In genomic region chr11:110967762-110968135, GRCm38 (mm10) we compare ENCODE assay signal across 17 mouse cellular contexts. TPM values are rescaled to one million over a fixed set of nuclear protein-coding genes. Genes with fewer than 3 reads are reported as not detected.
DNase-seq lines count a peak whose midpoint lies in the region; ATAC-seq and TF ChIP-seq lines count a peak whose summit lies in the region.
"Had no signal": no experiment of that assay in that cellular context is flagged by ENCODE, and none has a peak within 500 bp of the region (broad histone marks: within the 10 kb centered on the region; RNA-seq: fewer than 3 reads in every experiment).

Kcnj16 (plus strand) TSS chr11:110968033.

- H3K4me1 ChIP-seq in intestine, embryonic 15.5 days (replicated peaks) = no peaks in the 10 kb centered on the region
- peaks cover 9% of the 10 kb centered on the region; the same call in 1 of the 2 replicates for H3K4me1 ChIP-seq in kidney, postnatal 0 days (replicated peaks; ENCODE audit: insufficient read depth, low read length)
- H3K4me1 ChIP-seq: forebrain, embryonic 10.5 days; hindbrain, embryonic 15.5 days had no signal

- H3K27me3 ChIP-seq in intestine, embryonic 15.5 days (replicated peaks) = no peaks in the 10 kb centered on the region
- no peaks in the 10 kb centered on the region for H3K27me3 ChIP-seq in kidney, postnatal 0 days (ENCODE audit: insufficient read depth, low read length)
- H3K27me3 ChIP-seq: hindbrain, embryonic 15.5 days had no signal

- WGBS in intestine, embryonic 15.5 days = 56% methylated on average over 4 of the region's 4 CpGs
- WGBS in kidney, postnatal 0 days = 34% methylated on average over 4 of the region's 4 CpGs

- peak; percentile 90 for ATAC-seq in intestine, embryonic 15.5 days
- peak; percentile 94 for ATAC-seq in kidney, postnatal 0 days (replicated peaks; ENCODE audit: low FRiP score, low read depth)

- no peaks in the 10 kb centered on the region for H3K9me3 ChIP-seq in intestine, embryonic 15.5 days
- H3K9me3 ChIP-seq in kidney, postnatal 0 days (replicated peaks; ENCODE audit: low read length) = no peaks in the 10 kb centered on the region
- H3K9me3 ChIP-seq: forebrain, embryonic 10.5 days; hindbrain, embryonic 15.5 days had no signal

- intact Hi-C loops in left cerebral cortex, postnatal 14 days (cut with DNase I) = no loop called here

- H3K4me3 ChIP-seq in intestine, embryonic 15.5 days (replicated peaks) = no peak within 1 kb of the TSS
- peak within 1 kb of the TSS; percentile 24; the same call in 1 of the 2 replicates for H3K4me3 ChIP-seq in kidney, postnatal 0 days (replicated peaks; ENCODE audit: low read depth, low read length)
- H3K4me3 ChIP-seq: forebrain, embryonic 10.5 days; hindbrain, embryonic 15.5 days had no signal

- H3K27ac ChIP-seq in intestine, embryonic 15.5 days = no peak within 1 kb of the TSS
- H3K27ac ChIP-seq in kidney, postnatal 0 days = peak within 1 kb of the TSS; percentile 84
- H3K27ac ChIP-seq: forebrain, embryonic 10.5 days; hindbrain, embryonic 15.5 days had no signal

- no peak for DNase-seq in frontal cortex, adult 2 months (ENCODE audit: extremely low spot score in 1 of 2, low spot score in 1 of 2)
- no peak for DNase-seq in frontal cortex, postnatal 14 days (ENCODE audit: low spot score in 2 of 2)
- DNase-seq in kidney, postnatal 0 days (ENCODE audit: low spot score) = peak; percentile 77
- DNase-seq in left cerebral cortex, postnatal 14 days (ENCODE audit: low spot score in 2 of 2) = no peak
- no peak for DNase-seq in urinary bladder, postnatal 10 days (ENCODE audit: low spot score)
- DNase-seq in adrenal gland, postnatal 4 days (ENCODE audit: low spot score in 2 of 2) = no peak
- no peak for DNase-seq in urinary bladder, postnatal 14 days (ENCODE audit: low spot score)
- DNase-seq: cerebellum, adult 11 months; heart, adult 18-20 months; right cerebral cortex, postnatal 4 days had no signal

- no peaks in the 10 kb centered on the region for H3K36me3 ChIP-seq in intestine, embryonic 15.5 days
- no peaks in the 10 kb centered on the region for H3K36me3 ChIP-seq in kidney, postnatal 0 days (ENCODE audit: insufficient read depth, low read length)
- H3K36me3 ChIP-seq: forebrain, embryonic 10.5 days; hindbrain, embryonic 15.5 days had no signal

- TF ChIP-seq CTCF in kidney, postnatal 0 days (IDR thresholded peaks at IDR 0.05; ENCODE audit: low read depth) = peak; percentile 21; the same call in 1 of the 2 replicates

- H3K4me2 ChIP-seq in intestine, embryonic 15.5 days (replicated peaks) = no peak within 1 kb of the TSS
- peak within 1 kb of the TSS; percentile 44 for H3K4me2 ChIP-seq in kidney, postnatal 0 days (ENCODE audit: low read length)
- H3K4me2 ChIP-seq: hindbrain, embryonic 15.5 days had no signal

- no peak within 1 kb of the TSS for H3K9ac ChIP-seq in intestine, embryonic 15.5 days
- no peak within 1 kb of the TSS for H3K9ac ChIP-seq in kidney, postnatal 0 days (ENCODE audit: low read depth, low read length)
- H3K9ac ChIP-seq: hindbrain, embryonic 15.5 days had no signal

RNA-seq across cellular contexts. Expression of gene Kcnj16, which starts in this region (rescaled TPM):
- polyA plus RNA-seq in frontal cortex, adult 2 months (2012; rRNA removed) = 21.7 and 22.0 TPM in 2 replicates
- polyA plus RNA-seq in intestine, embryonic 15.5 days (2015; fragmentation: Nextera tagmentation; extraction: Ambion mirVana) = 0.14 TPM in 2 replicates
- 18.8 and 21.4 TPM in 2 replicates for polyA plus RNA-seq in kidney, postnatal 0 days (2015; fragmentation: Nextera tagmentation; extraction: Ambion mirVana)
- 10 to 100 TPM; 21.6 to 24.8 TPM for total RNA-seq in left cerebral cortex, postnatal 14 days (2021)
- 10 to 100 TPM in 1 of 2 experiments, under 1 TPM in 1; 0.68 to 15.5 TPM for total RNA-seq in adrenal gland, postnatal 4 days (2021)
- polyA plus RNA-seq: heart, postnatal 0 days; limb, embryonic 14.5 days; lung, embryonic 16.5 days; stomach, embryonic 14.5 days had no signal

Comparison
In these comparisons a context has a peak if more than half of its experiments do, and no peak if none do; other contexts are left out.
1. RNA of gene Kcnj16 (polyA plus RNA-seq): 21.7 to 22.0 TPM in frontal cortex, adult 2 months and 18.8 to 21.4 TPM in kidney, postnatal 0 days; 0.14 TPM in intestine, embryonic 15.5 days; every median in the first group is over 10 times any median in the second.
2. Peak in ATAC-seq in intestine, embryonic 15.5 days; RNA of the gene not detected or under 1 TPM.